Mouse (Mus musculus) olfactory bulb, adult 2 months (tissue): ENCODE measurements around the gene Pde10a. TPM values are rescaled to one million over a fixed set of nuclear protein-coding genes. Genes with fewer than 3 reads are reported as not detected.

Source experiments
- H3K27ac ChIP-seq: fragments of 200-500 bp; 2 replicates; pipeline ENCODE4 v1.5.1; 2012; ENCODE audit warnings: low read depth, low read length; ENCODE audit not compliant: insufficient read depth
- H3K4me1 ChIP-seq: fragments of 200-500 bp; 2 replicates; pipeline ENCODE4 v1.6.1; 2012; ENCODE audit warnings: low read length; ENCODE audit not compliant: control insufficient read depth, insufficient read depth
- H3K4me3 ChIP-seq: fragments of 200-500 bp; 2 replicates; pipeline ENCODE4 v1.5.1; 2012; ENCODE audit warnings: mild to moderate bottlenecking, low read depth, low read length, moderate library complexity; ENCODE audit not compliant: insufficient read depth
- CTCF ChIP-seq: fragments of 200-500 bp; IDR thresholded peaks from 2 replicates; pipeline ENCODE4 v1.5.1; 2012; ENCODE audit warnings: low read depth, mild to moderate bottlenecking, low read length, moderate library complexity; ENCODE audit not compliant: insufficient read depth
- POLR2A ChIP-seq: fragments of 200-500 bp; IDR thresholded peaks from 2 replicates; pipeline ENCODE4 v1.6.1; 2012; ENCODE audit warnings: mild to moderate bottlenecking, low read depth, low read length, moderate library complexity; ENCODE audit not compliant: insufficient read depth
- WGBS: fragments of 180-500 bp; shearing (Covaris S2); methylation state at CpG from one replicate; pipeline ENCODE4 v1.1.7; 2018; 5-methylcytosine and 5-hydroxymethylcytosine counted together
- polyA plus RNA-seq: library from polyadenylated mRNA; stranded (reverse); fragments of >200 nt; gene quantifications from 2 replicates; pipeline ENCODE4 v1.2.4, GENCODE M21; 2012; ENCODE audit warnings: low replicate concordance; ENCODE audit not compliant: missing spikeins, insufficient read depth, insufficient read length

The Pde10a gene
- polyA plus RNA-seq, 1 experiment: not detected

- no peak overlapping the region for H3K27ac ChIP-seq
- H3K4me3 ChIP-seq: no peak overlapping the region
Measured at GRCm38 (mm10) chr17:8859489-8859888, 334.3 kb downstream of the Pde10a start.

GRCm38 (mm10) chr17:8864638-8865497 is 339.7 kb downstream of the Pde10a start:
- H3K4me1 ChIP-seq: peaks cover 3% of the 10 kb centered on the region; the same call in 1 of the 2 replicates
- 81% methylated on average over 8 of the region's 8 CpGs for WGBS
- TF ChIP-seq POLR2A: no peak
- TF ChIP-seq CTCF: no peak
- H3K4me3 ChIP-seq: no peak overlapping the region
- no peak overlapping the region for H3K27ac ChIP-seq

More at GRCm38 (mm10) chr17:8859489-8859888, 334.3 kb downstream of the Pde10a start:
- H3K4me1 ChIP-seq: peaks cover 21% of the 10 kb centered on the region
- TF ChIP-seq CTCF (no peak), POLR2A (no peak)
- 77% methylated on average over 4 of the region's 4 CpGs for WGBS

- 85% methylated on average over 25 of the region's 25 CpGs for WGBS
- TF ChIP-seq POLR2A (no peak), CTCF (no peak)
- peaks cover 7% of the 10 kb centered on the region for H3K4me1 ChIP-seq
- no peak overlapping the region for H3K4me3 ChIP-seq
- no peak overlapping the region for H3K27ac ChIP-seq
Measured at GRCm38 (mm10) chr17:8867331-8868237, 342.4 kb downstream of the Pde10a start.

- TF ChIP-seq CTCF (no peak), POLR2A (no peak)
- no peak overlapping the region for H3K27ac ChIP-seq
- H3K4me1 ChIP-seq: peaks cover 7% of the 10 kb centered on the region
- no peak overlapping the region for H3K4me3 ChIP-seq
- WGBS: 93% methylated on average over 10 of the region's 10 CpGs
Measured at GRCm38 (mm10) chr17:8869287-8869686, 344.1 kb downstream of the Pde10a start.

GRCm38 (mm10) chr17:8870848-8871247 is 345.7 kb downstream of the Pde10a start:
- Histone ChIP-seq H3K4me3 (no peak overlapping the region), H3K27ac (no peak overlapping the region), H3K4me1 (peaks cover 7% of the 10 kb centered on the region)
- TF ChIP-seq CTCF (no peak), POLR2A (no peak)
- WGBS: 90% methylated on average over 7 of the region's 7 CpGs

GRCm38 (mm10) chr17:8871396-8871795 is 346.2 kb downstream of the Pde10a start:
- 87% methylated on average over 7 of the region's 7 CpGs for WGBS
- Histone ChIP-seq H3K4me1 (peaks cover 7% of the 10 kb centered on the region), H3K27ac (no peak overlapping the region), H3K4me3 (no peak overlapping the region)
- no peak for TF ChIP-seq CTCF
- no peak for TF ChIP-seq POLR2A

- H3K4me1 ChIP-seq: peaks cover 7% of the 10 kb centered on the region
- WGBS: 69% methylated on average over 12 of the region's 12 CpGs
- TF ChIP-seq CTCF (no peak), POLR2A (no peak)
- H3K4me3 ChIP-seq: no peak overlapping the region
- no peak overlapping the region for H3K27ac ChIP-seq
Measured at GRCm38 (mm10) chr17:8871997-8872593, 346.9 kb downstream of the Pde10a start.

- 66% methylated on average over 8 of the region's 8 CpGs for WGBS
- Histone ChIP-seq H3K27ac (no peak overlapping the region), H3K4me3 (no peak overlapping the region), H3K4me1 (peaks cover 6% of the 10 kb centered on the region)
- no peak for TF ChIP-seq CTCF
- TF ChIP-seq POLR2A: no peak
Measured at GRCm38 (mm10) chr17:8872611-8873010, 347.4 kb downstream of the Pde10a start.
